Mouse (Mus musculus) ES-E14 (cell line): Measurements from ENCODE around the gene Hspb7.

Source experiments
- HCFC1 ChIP-seq: IDR thresholded peaks from 2 replicates; pipeline ENCODE4 v1.6.1; 2012; ENCODE audit warnings: low read length, inconsistent platforms, borderline replicate concordance; ENCODE audit not compliant: insufficient read depth
- ZC3H11A ChIP-seq: IDR thresholded peaks from 2 replicates; pipeline ENCODE4 v1.6.1; 2012; ENCODE audit warnings: low read depth, mild to moderate bottlenecking, inconsistent platforms, low read length, borderline replicate concordance

DNA sequence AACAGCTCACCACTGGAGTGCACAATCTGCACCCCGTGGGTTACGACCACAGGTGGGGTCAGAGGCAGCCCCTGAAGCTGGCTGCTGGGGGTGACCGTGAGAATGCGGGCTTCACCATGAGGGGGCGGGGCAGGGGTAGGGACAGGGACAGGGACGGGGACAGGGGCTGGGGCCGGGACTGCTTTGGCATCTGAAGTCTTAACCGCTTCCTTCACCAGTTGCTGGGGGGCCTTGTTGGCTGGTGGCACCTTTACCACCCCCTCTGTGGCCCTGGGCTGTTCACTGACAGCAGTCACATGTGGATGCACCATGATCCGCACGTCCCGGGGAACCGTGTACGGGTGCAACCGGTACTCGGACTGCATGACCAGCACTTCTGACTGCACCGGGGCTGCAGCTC is 50.9 kb downstream of the Hspb7 start:
- no peak for TF ChIP-seq ZC3H11A
- TF ChIP-seq HCFC1 = no peak
